Mouse (Mus musculus) layer of hippocampus, adult 18-20 months (tissue): Measurements from ENCODE around the gene Wdr25. TPM values are rescaled to one million over a fixed set of nuclear protein-coding genes. Genes with fewer than 3 reads are reported as not detected.

Experiments used
- DNase-seq, 2 experiments: peaks; one replicate each; pipeline ENCODE4 v3.0.0; 2022; ENCODE audit warnings: low spot score in 2 of 2
- total RNA-seq, 2 experiments: library from RNA; stranded (reverse); gene quantifications; 2 replicates each; pipeline ENCODE4 v1.2.3; 2021

Wdr25 gene
- total RNA-seq, 2 experiments from 2014 or later, result 11.6 to 14.3 TPM

DNA sequence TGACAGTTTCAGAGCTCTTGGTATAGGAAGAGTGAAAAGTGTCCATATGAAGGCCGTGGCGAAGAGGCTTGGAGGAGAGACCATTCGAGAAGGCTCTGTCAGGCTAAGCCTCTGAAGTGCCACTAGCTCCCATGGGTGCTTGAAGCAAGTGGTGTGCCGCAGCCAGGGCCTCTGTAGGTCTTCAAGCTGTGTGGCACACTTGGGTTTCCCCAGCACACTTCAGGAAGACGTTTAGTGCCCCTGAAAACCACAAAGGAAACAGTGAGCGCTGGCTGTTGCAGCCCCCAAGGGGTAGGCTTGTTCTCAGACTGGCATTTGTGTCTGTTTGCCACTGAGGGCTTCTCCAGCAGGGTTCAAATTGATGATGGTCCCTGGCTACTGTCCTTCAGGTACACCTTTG lies 90.1 kb downstream of the Wdr25 start:
- DNase-seq, result no peak

DNA sequence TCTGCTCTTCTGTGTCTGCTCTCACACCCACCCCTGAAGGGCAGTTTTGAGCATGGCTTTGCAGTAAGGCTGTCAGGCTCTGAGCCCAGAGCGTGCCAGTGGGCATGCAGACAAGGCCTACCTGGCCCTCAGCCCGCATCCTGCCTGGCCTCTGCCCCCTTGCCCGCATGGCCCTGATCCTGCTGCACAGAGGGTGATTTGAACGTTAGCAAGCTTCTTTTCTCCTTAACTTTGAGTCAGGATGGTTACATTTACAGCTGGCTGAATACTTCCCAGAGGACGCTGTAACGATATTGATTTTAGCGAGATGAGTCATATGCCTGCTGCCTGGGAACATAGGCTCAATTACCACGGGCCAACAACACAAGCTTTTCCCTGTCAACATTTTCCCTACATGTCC lies 91.0 kb downstream of the Wdr25 start:
- peak in 1 of 2 experiments; percentile 24 for DNase-seq

DNA sequence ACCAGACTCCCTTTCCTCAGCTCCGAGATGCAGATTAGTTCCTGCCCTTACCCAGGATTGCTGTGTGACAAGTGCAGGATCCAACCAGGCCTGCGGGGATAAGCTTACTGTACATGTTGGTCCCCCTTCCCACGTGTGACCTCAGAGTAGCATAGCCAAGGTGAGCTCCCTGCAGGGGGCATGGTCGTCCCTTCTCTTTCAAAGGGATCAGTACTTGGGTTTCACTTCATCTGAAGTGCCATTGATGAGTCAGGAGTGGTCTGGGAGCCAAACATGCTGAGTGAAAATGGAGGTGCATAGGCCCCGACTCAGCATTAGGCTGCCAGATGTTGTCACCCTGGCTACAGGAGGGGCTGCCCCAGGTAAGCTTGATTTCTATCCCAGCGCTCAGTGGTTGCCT lies 91.6 kb downstream of the Wdr25 start:
- no peak for DNase-seq

DNA sequence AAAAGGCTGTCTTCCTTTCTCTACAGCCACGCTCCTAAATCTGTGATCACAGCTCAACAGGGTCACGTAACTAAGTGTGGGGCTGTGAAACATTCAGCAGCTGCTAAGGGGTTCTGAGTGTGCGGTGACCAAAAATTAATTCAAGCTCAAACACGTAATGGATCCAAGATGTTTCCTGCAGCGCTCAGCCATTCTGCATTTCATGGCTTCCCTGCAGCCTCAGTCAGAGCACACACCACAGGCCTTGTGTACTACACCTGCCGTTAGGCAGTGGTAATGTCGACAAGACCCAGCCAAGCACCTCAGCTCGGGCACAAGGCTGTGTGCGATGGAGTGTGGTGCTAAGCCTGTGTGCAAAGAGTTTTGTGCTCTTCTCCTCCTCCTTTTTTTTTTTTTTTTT lies 94.0 kb downstream of the Wdr25 start:
- no peak for DNase-seq

DNA sequence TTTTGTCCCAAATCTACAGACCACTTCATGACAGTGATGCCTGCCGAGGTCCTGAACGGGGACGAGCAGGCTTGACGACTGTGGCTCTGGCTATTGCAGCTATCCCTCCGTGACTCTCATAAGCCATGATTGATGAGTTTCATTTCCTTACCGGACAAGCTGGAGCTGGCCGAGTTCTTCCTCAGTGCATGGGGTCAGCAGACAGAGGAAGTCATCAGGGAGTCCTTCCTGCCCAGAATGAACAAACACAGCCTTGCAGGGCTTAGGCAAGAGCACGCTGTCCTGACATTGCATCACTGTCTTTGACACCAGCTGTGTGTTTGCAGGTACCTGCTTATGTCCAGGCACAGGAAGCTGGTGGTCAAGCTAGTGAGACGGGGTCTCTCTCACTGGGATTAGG lies 97.0 kb downstream of the Wdr25 start:
- no peak for DNase-seq

DNA sequence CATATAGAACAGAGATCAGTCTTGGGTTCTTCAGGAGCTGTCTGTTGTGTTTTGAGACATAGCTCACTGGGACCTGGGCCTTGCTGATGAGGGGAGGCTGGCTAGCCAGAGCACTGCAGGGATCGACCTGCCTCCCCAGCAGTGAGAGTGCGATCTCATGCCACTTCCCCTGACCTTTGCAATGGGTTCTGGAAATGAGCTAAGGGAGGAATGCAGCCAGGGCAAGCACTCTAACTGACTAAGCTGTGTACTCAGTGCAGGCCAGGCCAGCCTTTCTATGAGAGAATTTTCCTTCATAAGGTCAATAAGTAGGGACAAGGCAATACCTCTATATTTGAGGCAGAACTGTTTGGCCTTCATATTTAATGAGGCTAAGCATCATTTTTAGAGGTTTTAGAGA lies 99.6 kb downstream of the Wdr25 start:
- DNase-seq, result no peak

DNA sequence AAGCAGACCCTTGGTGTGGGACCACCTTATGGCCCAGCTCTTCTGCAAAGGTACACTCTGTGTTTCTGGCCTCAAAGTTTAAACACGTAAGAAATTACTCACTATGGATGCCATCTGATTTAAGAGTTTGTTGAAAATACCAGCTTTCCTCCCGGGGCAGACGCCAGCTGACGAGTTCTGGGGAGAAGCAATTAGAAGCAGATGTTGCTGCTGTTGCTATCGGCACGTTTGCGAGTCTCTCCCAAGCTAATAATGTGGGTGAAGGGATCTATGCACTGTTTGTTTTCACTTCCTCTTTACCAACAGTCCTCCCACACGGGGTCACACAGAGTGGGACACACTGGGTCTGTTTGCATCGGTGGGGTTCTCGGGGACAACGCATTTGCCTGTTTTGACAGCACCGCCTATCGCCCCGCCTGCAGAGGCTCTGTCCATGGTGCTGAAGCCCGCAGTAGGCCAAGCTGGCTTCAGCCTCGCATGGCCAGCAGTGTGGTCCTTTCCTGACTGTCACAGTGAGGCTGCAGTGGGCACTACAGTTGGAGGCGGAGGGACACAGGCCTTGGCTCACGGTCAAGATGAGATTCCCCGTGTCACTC lies 101.1 kb downstream of the Wdr25 start:
- peak in 1 of 2 experiments; percentile 21 for DNase-seq

DNA sequence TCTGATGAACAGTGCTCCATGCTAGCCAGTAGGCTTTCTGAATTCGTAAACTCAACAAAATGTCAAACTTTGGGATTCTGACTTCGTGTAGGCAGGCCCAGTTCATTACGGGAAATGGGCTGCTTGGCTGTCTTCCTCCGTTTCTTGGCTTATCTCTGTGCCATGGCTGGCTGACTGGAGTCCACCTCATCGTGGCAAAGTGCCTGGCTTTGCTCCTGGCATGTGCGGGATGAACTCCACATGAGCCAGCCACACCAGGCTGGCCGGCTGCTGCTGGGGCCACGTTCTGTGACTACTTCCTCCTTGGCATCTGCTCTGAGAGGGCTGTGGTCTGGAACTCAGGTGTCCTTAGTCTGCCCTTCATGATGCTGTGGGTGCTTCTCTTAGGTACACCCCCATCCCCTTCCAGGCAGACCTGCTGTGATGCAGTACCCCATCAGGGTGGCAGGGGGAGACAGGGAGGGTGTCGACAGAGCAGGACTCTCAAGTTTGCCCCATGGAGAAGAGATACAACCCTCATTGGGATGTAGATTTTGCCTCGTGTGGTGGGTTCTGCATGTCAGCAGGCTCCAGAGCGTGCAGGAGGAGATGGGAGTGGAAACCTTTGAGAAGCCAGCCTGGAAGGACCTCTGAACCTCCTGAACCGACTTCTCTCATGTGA lies 102.7 kb downstream of the Wdr25 start:
- no peak for DNase-seq

DNA sequence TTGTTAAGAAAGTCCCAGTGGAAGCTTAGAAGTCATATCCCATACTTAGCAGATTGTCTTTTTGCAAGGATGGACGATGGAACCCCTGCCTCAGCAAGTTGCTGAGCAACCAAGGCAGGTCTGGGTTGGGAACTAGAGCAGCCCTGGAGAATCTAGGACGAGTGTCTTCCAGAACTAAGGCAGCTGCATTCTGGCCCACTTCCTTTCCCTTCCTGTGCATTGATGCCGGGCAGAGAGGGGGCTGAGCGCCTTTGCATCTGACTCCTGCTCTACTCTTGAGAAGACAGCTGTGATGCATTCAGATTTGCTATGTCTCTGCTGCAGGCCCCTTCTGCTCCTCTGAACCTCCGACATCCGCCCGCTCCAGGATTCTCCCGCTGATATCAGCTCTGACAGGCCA lies 103.8 kb downstream of the Wdr25 start:
- no peak for DNase-seq

DNA sequence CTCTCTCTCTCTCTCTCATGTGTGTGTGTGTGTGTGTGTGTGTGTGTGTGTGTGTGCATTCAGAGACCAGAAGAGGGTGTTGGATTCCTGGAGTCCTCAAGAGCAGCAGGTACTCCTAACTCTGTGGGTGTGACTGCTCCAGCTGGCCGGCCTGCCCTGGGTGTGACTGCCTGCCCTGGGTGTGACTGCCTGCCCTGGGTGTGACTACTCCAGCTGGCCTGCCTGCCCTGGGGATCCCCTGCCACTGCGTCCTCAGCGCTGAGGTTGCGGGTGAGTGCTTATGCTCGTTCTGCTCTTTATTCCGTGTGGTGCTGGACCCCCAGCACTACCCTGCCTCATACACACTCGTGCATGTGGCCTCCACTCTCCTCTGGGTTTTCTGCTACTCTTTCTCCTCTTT lies 109.5 kb downstream of the Wdr25 start:
- DNase-seq, result no peak

DNA sequence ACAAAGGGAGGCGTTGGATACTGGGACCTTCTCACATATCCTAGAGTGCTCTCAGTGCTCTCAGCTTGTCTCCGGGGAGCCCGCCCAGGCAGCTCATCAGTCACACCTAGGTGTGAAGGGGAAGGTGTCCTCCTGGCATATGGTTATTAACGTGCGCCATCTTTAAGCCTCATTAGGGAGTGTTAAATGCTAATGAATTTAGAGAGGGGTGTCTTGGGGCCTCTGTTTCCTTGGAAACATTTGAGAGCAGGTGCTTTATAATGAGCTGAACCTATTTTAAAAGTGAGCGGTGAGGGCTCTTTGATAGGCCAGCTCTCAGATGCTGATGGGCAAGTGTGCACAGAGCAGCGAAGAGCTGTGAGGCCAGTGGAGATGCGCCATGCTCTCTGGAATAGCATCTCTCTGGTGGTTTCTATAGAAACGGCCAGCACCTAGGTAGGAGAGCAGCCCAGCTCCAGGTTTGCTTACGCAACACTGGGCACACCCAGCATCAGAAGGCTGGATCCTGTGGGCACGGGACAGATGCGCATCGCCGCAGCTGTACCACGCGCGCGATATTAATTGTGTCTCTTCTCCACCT lies 116.7 kb downstream of the Wdr25 start:
- no peak for DNase-seq

DNA sequence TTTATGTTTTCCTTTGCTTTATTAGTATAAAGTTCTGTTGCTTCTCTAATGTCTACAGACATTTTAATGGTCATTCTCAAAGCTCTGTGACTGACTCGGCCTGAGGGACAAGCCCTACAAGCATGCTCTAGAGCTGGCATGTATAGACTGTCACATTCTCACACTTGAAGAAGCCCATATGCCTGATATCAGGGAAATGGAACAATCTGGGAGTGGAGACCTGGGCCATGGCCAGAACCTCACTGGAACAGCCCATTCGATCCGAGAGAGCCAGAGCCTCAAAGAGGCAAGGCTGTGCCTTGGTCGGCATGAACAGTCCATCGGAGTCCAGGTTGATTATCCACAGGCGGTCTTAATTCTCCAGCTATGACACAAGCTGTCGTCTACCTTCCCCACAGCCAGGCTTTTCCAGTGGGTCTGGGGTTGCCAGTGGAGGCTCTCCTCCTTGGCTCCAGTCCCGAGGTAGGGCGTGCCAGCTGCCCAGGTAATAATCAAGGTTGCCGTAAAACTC lies 128.8 kb downstream of the Wdr25 start:
- no peak for DNase-seq

DNA sequence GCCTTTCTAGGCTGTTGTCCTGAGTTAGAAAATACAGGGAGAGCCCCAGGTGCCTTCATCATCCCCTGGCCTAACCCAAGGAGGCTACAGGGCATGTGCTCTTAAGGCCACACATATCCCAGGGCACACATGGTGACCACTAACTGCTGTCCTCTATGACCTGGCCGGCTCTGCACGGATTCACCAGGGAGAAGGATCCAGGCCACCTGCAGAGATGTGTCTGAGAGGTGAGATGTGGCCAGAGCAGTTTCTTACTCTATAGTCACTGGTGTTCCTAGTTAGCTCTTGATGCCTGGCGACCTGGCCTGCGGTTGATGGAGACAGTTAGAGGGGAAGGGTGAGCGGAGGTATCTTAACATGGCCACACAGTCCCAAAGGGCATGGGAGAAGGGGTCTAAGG lies 129.5 kb downstream of the Wdr25 start:
- DNase-seq, result no peak

DNA sequence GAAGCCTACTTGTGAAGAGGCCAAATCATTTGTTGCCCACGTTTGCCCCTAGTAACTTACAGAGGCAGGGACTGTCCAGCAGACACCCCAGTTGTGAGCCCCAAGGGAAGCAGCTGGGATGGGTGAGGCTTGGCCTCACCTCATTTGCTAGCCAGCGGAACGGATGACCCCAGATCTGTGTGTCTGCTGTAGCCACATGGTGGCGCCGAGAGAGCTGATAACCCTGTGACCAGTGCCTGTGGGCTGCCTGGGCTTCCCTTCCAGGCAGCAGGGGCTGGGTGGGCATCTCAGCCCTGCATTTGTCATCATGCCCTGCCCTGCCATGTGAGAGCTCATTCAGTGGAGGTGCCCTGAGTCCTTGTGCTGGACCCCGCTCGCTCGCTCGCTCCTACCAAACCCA lies 130.3 kb downstream of the Wdr25 start:
- DNase-seq, result peak in 1 of 2 experiments; percentile 22

DNA sequence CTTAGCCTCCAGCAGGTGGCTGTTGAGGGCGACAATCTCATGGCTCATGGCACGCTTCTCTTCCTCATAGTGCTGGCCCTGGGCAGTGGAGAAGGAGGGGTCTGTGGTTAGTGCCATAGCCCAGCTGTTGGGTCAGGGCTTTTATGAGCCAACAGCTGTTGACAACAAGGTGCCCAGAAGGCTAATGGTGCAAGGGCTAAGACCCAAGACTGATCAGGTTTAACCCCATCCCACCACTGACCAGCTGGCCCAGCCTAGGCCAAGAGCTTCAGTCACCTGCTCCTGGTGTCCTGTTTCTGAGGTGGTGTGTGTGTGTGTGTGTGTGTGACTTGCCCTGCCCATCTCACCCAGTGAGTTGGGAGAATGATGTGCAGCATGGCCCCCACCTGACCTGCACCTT lies 143.6 kb downstream of the Wdr25 start:
- DNase-seq, result no peak

DNA sequence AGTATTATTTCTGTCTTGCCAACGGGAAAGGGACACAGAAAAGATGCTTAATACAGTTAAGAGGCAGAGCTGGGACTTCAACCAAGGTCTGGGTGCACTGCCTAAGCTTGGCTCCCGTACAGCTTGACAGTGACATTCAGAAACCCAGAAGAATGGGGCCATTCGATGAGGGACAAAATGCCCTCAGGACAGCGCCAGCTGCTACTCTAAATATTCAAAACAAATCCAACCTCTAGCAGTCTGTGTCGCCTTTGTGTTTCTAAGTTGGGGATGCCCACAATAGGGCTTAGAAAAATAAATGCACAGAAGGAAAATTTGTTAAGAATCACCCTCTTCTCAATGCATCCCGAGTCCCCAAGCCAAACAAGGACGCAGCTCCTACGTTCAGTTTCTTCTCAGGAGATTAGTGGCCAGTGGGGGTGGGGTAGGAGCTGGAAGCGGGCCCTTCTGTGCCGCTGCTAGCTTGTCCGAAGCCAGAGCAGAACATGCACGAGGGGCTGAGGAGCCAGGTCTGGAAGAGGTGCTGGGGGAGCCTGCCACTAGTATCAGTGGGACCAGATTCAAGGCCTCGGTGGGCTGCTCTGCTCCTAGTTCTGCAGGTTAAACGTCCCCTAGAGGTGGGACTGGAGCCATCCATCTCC lies 144.9 kb downstream of the Wdr25 start:
- DNase-seq, result peak in 1 of 2 experiments; percentile 58

DNA sequence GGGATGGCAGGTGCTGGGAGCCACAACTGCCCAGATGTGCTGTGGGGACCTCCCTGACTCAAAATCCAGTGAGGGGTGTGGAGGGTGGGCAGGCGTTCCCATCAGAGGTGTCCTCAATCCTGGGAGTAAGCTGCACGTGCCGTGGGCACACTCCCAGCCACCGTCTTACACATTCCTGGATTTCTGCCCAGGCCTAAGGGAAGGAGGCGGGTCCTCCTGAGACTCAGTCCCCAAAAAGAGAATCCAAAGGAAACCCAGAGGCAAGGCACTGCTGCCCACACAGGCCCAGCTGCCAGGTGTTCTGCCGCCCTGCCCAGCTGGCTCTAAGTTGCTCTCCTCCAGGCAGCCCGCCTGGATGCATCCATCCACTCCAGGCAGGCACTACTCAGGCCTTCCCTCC lies 145.9 kb downstream of the Wdr25 start:
- DNase-seq, result no peak

DNA sequence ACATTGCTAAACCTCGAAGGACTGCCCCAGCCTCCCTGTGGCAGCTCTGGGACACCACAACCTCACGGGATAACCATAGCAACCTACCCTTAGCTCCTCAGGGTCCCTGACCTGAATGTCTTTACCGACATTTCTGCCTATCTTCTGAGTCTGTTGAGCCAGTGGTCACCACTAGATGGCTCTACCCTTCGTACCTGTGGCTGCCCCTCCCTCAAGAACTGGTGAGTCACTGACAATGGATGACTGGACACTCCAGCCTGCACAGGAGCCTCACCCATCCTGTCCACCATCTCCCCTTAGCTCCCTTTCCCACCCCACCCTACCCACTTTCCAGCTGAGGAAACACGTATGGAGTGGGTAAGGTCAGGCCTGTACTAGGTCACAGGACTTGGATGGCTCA lies 151.1 kb downstream of the Wdr25 start:
- DNase-seq, result no peak

DNA sequence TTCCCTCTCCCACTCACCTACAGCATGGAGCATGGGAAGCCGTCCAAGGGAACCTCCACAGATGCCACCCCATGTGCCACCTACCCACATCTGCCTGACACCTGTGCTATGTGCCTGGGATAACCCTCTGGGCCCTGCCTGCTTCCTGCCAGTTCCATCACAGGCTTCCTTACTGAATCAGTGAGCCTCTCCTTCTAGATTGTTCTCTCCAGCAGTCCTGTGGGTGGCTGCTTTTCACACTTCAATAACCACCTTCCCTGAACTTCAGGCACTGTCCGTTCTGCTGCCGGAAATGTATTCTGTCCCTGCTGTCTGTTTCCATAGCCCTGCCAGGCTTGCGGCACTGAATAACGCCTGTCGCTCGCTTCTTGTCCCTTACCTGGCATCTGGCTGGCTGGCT lies 152.2 kb downstream of the Wdr25 start:
- DNase-seq, result no peak

DNA sequence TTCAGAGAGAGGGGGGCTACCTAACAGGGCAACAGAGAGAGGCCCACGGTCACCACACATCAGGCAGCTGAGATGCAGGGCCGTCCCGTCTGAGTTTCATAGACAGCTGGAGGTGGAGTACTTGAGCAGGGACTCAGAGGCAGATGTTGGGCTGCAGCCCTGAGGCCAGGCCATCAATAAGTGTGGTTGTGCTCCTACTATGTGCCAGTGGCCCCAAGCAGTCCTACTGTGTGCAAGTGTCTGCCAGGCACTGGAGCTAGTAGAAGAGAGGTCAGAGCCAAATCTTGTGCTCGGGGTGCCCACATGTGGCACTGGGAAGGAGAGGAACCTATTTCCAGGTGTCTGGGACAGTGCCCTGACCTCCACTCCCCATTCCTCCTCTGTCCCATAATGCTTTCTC lies 156.5 kb downstream of the Wdr25 start:
- no peak for DNase-seq

DNA sequence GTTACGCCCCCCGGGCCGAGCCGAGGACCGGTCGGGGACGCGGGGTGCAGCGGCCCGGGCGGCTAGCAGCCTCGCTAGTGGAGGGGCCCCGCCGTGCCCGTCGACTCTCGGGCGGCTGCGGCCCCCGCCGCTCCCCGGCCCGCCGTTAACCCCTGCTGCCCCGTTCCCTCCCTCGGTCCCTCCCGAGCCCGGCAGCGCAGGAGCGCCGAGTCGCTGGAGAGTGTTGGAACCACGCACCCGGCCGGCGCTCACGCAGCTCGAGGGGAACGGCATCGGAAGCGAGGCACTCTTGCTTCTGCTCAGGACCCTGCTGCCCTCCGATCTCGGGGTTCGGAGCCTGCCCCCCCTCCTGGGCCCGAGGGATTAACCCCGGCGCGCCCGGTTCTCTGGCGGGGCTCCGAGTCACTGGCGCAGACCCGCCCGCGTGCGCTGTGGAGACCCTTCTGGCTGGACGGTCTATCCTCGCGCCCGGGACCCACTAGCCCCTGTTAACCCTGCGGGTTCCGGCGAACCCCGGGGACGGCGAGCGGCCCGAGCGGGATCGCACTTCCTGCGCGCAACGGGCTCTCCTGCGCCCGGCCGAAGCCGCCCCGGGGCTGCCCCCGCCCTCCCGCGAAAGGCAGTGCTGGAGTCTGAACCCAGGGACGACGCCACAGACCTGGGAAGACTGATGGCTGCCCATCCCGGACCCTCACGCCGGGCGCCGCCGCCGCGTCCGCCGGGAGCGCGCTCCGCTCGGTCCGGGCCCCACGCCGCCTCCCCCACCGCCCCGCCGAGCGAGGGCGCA lies 159.8 kb downstream of the Wdr25 start:
- no peak for DNase-seq

DNA sequence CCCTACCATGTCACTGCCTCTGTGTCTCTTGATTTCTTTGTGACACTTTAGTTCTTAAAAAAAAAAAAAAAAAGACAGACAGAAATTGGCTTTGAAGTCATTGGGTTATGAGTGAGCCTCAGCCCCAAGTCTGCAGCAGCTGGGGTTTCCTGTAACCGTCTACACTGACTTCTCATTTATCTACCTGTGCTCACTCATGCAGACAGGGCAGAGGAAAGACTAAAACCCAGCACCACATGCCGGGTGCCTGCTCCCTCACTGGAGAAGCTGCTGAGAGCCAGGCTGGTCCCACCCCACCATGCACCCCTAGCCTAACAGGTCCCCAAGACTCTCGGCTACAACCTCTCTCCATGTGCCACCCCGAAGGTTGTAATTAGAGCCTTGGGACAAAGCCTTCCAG lies 164.3 kb downstream of the Wdr25 start:
- DNase-seq, result no peak
